Mouse (Mus musculus): Measurements from ENCODE around the gene Slc35d1.

DNA sequence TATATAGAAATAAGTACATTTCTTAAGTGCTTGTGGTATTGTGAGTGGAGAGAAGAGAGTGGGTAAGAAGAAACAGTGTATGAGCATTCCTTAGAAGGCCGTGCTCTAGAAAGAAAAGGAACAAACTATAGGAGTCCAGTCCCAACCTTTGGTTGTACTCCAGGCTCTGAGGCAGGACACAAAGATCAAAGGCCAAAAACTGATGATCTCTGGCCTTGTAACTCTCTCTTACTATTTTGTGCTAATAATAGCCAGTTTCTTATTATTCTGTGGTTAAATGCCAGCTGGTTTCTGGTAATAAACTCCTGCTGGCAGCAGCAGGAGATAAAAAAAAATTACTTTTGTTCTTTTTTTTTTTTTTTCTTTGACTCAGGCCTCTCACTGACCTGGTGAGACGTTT, 17.2 kb upstream of the Slc35d1 start:
- TF ChIP-seq CTCF (IDR thresholded peaks at IDR 0.05; ENCODE audit: extremely low read depth, insufficient read depth, low read length) = no peak
- TF ChIP-seq POLR2A (IDR thresholded peaks at IDR 0.05; ENCODE audit: extremely low read depth, insufficient read depth, low read length) = no peak
